Mouse (Mus musculus) E14TG2a.4 (cell line): ENCODE data around the gene Mms22l.
A peak's percentile ranks its signal among the peaks of the same experiment; 100 is the strongest.

ENCODE experiments used
- H3K27me3 ChIP-seq: 2 replicates; pipeline ENCODE4 v1.6.1; 2014; ENCODE audit warnings: low read length, control low read depth; ENCODE audit not compliant: insufficient read depth
- H3K36me3 ChIP-seq: 2 replicates; pipeline ENCODE4 v1.6.1; 2014; ENCODE audit warnings: low read length, control low read depth; ENCODE audit not compliant: insufficient read depth
- H3K4me1 ChIP-seq: replicated peaks from 2 replicates; pipeline ENCODE4 v1.6.1; 2014; ENCODE audit warnings: low read depth, low read length, control low read depth
- H3K4me3 ChIP-seq: replicated peaks from 2 replicates; pipeline ENCODE4 v1.5.1; 2014; ENCODE audit warnings: mild to moderate bottlenecking, low read length
- H3K9me3 ChIP-seq: 2 replicates; pipeline ENCODE4 v1.6.1; 2014; ENCODE audit warnings: low read length, control low read depth
- CTCF ChIP-seq: conservative IDR thresholded peaks from 2 replicates; pipeline ENCODE4 v1.5.1; 2014; ENCODE audit warnings: low read length
- NANOG ChIP-seq: IDR thresholded peaks from 2 replicates; pipeline ENCODE4 v1.6.1; 2014; ENCODE audit warnings: borderline replicate concordance, low read length, mixed read lengths
- POU5F1 ChIP-seq: IDR thresholded peaks from 2 replicates; pipeline ENCODE4 v1.6.1; 2014; ENCODE audit warnings: low read length, borderline replicate concordance

Mms22l gene

GRCm38 (mm10) chr4:24601711-24602110, 105.5 kb downstream of the Mms22l start:
- Histone ChIP-seq H3K4me3 (no peak overlapping the region), H3K27me3 (no peaks in the 10 kb centered on the region), H3K4me1 (peaks cover under 1% of the 10 kb centered on the region; the same call in 1 of the 2 replicates), H3K9me3 (no peaks in the 10 kb centered on the region), H3K36me3 (peaks cover 94% of the 10 kb centered on the region)
- TF ChIP-seq CTCF, result no peak
- no peak for TF ChIP-seq NANOG
- TF ChIP-seq POU5F1, result no peak

GRCm38 (mm10) chr4:24609085-24609484, 112.8 kb downstream of the Mms22l start:
- no peaks in the 10 kb centered on the region for H3K9me3 ChIP-seq
- TF ChIP-seq NANOG (no peak), CTCF (no peak), POU5F1 (no peak)
- H3K4me1 ChIP-seq, result peaks cover 5% of the 10 kb centered on the region; the same call in 1 of the 2 replicates
- H3K27me3 ChIP-seq, result no peaks in the 10 kb centered on the region
- peaks cover 41% of the 10 kb centered on the region for H3K36me3 ChIP-seq
- no peak overlapping the region for H3K4me3 ChIP-seq

DNA sequence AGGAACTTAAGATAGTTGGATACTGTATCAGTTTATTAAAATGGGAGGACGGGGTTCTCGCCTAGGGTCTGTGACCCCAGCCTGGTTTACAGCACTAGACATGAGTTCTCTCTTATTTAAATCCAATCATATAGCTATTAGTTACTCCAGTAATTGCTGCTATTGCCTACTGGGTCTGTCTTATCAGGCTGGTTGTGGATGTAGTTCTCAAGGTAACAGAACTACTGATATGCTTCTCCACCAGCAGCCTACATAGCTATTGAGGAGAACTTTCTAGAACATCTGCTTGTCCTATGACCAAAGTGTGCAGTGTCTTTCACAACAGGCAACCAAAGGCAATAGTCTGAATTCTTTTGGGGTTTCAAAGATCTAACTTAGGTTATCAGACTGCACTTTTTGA, 113.3 kb downstream of the Mms22l start:
- Histone ChIP-seq H3K9me3 (no peaks in the 10 kb centered on the region), H3K4me1 (peaks cover 5% of the 10 kb centered on the region; the same call in 1 of the 2 replicates), H3K4me3 (no peak overlapping the region), H3K36me3 (peaks cover 38% of the 10 kb centered on the region), H3K27me3 (no peaks in the 10 kb centered on the region)
- no peak for TF ChIP-seq CTCF
- TF ChIP-seq POU5F1, result no peak
- no peak for TF ChIP-seq NANOG

- TF ChIP-seq CTCF (no peak), POU5F1 (no peak), NANOG (no peak)
- H3K4me1 ChIP-seq, result no peaks in the 10 kb centered on the region
- H3K36me3 ChIP-seq, result peaks cover 24% of the 10 kb centered on the region
- no peaks in the 10 kb centered on the region for H3K27me3 ChIP-seq
- H3K4me3 ChIP-seq, result no peak overlapping the region
- H3K9me3 ChIP-seq, result no peaks in the 10 kb centered on the region
Observed at GRCm38 (mm10) chr4:24620005-24620404, 123.8 kb downstream of the Mms22l start.

DNA sequence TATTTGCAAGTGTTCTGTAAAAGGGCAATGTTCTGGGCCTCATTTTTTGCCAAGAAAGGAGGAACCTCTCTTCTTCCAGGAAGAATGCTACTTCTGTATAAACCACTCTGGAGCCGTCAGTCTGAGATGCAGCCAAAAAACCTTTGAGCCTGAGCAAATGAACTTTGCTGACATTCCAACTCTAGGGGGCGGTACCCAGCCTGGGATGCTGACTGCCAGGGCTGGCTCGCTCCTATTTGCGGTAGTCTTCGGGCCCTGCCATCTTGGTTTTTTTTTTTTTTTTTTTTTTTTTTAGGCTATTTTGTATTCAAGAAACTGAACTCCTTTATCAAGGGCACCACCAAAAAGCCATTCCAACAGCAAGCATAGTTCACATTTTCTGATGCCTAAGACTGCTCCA, 124.2 kb downstream of the Mms22l start:
- H3K9me3 ChIP-seq, result no peaks in the 10 kb centered on the region
- H3K4me1 ChIP-seq, result no peaks in the 10 kb centered on the region
- no peak overlapping the region for H3K4me3 ChIP-seq
- H3K36me3 ChIP-seq, result peaks cover 20% of the 10 kb centered on the region
- no peak for TF ChIP-seq NANOG
- TF ChIP-seq CTCF, result peak; percentile 32
- TF ChIP-seq POU5F1, result no peak
- H3K27me3 ChIP-seq, result no peaks in the 10 kb centered on the region

DNA sequence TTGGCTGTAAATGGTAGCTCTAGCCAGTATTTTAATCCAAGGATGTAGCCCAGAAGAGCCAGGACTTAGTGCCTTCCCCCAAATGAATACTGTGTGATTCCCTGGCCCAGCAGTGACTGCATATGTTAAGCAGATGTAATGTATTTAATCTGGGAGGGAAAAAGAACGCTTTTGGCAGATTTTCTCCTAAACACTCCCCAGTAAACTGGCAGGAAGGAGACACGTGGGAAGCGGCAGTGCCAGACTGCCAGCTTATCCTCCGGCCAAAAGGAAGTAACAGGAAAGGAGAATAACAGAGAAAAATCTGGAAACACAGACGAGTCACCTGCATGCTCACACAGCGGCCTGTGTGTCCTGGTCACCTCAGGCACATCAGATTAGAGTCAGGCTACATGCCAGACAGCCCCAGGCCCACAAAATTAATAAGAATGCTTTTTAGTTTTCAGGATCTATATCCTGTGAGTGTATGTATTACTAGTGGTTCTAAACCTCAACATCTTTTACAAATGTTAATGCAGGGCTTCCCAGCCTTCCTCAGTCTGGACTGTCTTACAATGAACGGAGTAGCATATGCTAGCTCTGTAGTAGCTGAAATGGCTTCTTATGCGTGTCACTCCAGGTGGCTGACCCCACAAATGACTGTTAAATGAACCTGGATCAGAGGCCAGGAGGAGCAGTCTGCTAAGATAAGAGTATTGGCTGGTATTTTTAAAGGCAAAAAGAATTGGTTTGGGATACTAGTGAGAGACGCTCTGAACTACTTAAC, 125.4 kb downstream of the Mms22l start:
- no peak for TF ChIP-seq CTCF
- no peak overlapping the region for H3K4me3 ChIP-seq
- H3K4me1 ChIP-seq, result no peaks in the 10 kb centered on the region

GRCm38 (mm10) chr4:24625951-24626584, 129.8 kb downstream of the Mms22l start:
- Histone ChIP-seq H3K36me3 (no peaks in the 10 kb centered on the region), H3K4me3 (no peak overlapping the region)
- TF ChIP-seq NANOG (no peak), POU5F1 (no peak), CTCF (no peak)

More for the DNA sequence above, 125.4 kb downstream of the Mms22l start:
- H3K27me3 ChIP-seq, result no peaks in the 10 kb centered on the region
- H3K9me3 ChIP-seq, result no peaks in the 10 kb centered on the region
- peaks cover 13% of the 10 kb centered on the region for H3K36me3 ChIP-seq

GRCm38 (mm10) chr4:24626686-24627085, 130.4 kb downstream of the Mms22l start:
- no peaks in the 10 kb centered on the region for H3K4me1 ChIP-seq
- no peaks in the 10 kb centered on the region for H3K27me3 ChIP-seq
- TF ChIP-seq POU5F1 (no peak), NANOG (no peak), CTCF (no peak)
- H3K9me3 ChIP-seq, result no peaks in the 10 kb centered on the region
- no peak overlapping the region for H3K4me3 ChIP-seq
- H3K36me3 ChIP-seq, result no peaks in the 10 kb centered on the region

More at GRCm38 (mm10) chr4:24625951-24626584, 129.8 kb downstream of the Mms22l start:
- Histone ChIP-seq H3K27me3 (no peaks in the 10 kb centered on the region), H3K4me1 (no peaks in the 10 kb centered on the region), H3K9me3 (no peaks in the 10 kb centered on the region)

- TF ChIP-seq CTCF (no peak), POU5F1 (no peak), NANOG (no peak)
- Histone ChIP-seq H3K27me3 (no peaks in the 10 kb centered on the region), H3K9me3 (no peaks in the 10 kb centered on the region), H3K4me3 (no peak overlapping the region), H3K36me3 (no peaks in the 10 kb centered on the region), H3K4me1 (no peaks in the 10 kb centered on the region)
Observed at GRCm38 (mm10) chr4:24627871-24628270, 131.6 kb downstream of the Mms22l start.
